Mouse (Mus musculus) liver, embryonic 13.5 days (tissue): ENCODE measurements around the gene C1ql3. TPM values are rescaled to one million over a fixed set of nuclear protein-coding genes. Genes with fewer than 3 reads are reported as not detected.

Experiments used
- ATAC-seq: fragments of 200-750 bp; cut with Nextera tagmentation; 2 replicates; pipeline ENCODE4 v1.8.0; 2017; ENCODE audit warnings: low read depth, mild to moderate bottlenecking, moderate number of reproducible peaks, moderate library complexity
- DNase-seq: peaks from one replicate; pipeline ENCODE4 v3.0.0; 2022
- H3K27ac ChIP-seq: fragments of 300-500 bp; sonication (generic); 2 replicates; pipeline ENCODE4 v1.5.1; 2015; ENCODE audit warnings: moderate library complexity, mild to moderate bottlenecking, inconsistent platforms
- H3K27me3 ChIP-seq: fragments of 300-500 bp; sonication (generic); 2 replicates; pipeline ENCODE4 v1.6.1; 2015; ENCODE audit warnings: mild to moderate bottlenecking, inconsistent platforms
- H3K36me3 ChIP-seq: fragments of 300-500 bp; sonication (generic); 2 replicates; pipeline ENCODE4 v1.6.1; 2015; ENCODE audit warnings: mild to moderate bottlenecking, inconsistent platforms
- H3K4me1 ChIP-seq: fragments of 300-500 bp; sonication (generic); replicated peaks from 2 replicates; pipeline ENCODE4 v1.6.1; 2015; ENCODE audit warnings: inconsistent platforms
- H3K4me2 ChIP-seq: fragments of 300-500 bp; sonication (generic); 2 replicates; pipeline ENCODE4 v1.6.1; 2015; ENCODE audit warnings: inconsistent platforms, mild to moderate bottlenecking, moderate library complexity
- H3K4me3 ChIP-seq: fragments of 300-500 bp; sonication (generic); replicated peaks from 2 replicates; pipeline ENCODE4 v1.5.1; 2015; ENCODE audit warnings: mild to moderate bottlenecking, inconsistent platforms
- H3K9ac ChIP-seq: fragments of 300-500 bp; sonication (generic); 2 replicates; pipeline ENCODE4 v1.6.1; 2015; ENCODE audit warnings: mild to moderate bottlenecking, inconsistent platforms
- H3K9me3 ChIP-seq: fragments of 300-500 bp; sonication (generic); replicated peaks from 2 replicates; pipeline ENCODE4 v1.6.1; 2016; ENCODE audit warnings: inconsistent platforms
- WGBS: fragments of 180-500 bp; shearing (Covaris S2); methylation state at CpG from one replicate; pipeline ENCODE4 v1.1.7; 2015; ENCODE audit not compliant: insufficient replicate concordance; 5-methylcytosine and 5-hydroxymethylcytosine counted together
- polyA plus RNA-seq: library from polyadenylated mRNA; unstranded; fragments of >200 nt; fragmentation: Nextera tagmentation; extraction: Ambion mirVana; gene quantifications from 2 replicates; pipeline ENCODE4 v1.2.1, GENCODE M21; 2015

Gene C1ql3
- polyA plus RNA-seq, result 0.12 TPM in 2 replicates

DNA sequence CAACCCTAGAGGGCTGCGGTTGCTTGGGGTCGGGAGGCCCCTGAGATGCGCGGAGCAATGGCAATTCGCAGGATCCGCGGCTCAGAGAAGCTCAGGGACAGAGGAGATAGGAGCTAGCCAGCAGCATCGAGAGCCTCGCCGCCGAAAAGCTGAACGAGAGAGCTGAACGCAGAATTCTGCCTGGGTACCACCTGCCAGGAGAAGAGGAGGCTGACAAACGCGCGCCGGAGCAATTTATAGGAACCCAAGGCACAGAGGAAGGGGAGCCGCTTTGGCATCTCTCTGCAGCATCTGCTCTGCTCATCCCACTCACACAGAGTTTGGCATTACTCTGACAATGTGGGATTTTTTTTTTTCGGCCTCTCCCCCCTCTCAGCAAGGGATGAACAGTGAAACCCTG, at the start of gene C1ql3:
Gene C1ql3 (minus strand): TSS at position 335 of the 400 bp plus-strand sequence.
- H3K4me1 ChIP-seq, result peaks cover 14% of the 10 kb centered on the region
- H3K4me2 ChIP-seq, result peak within 1 kb of the TSS; percentile 74
- WGBS, result 2% methylated on average over 19 of the region's 19 CpGs
- no peak within 1 kb of the TSS for H3K27ac ChIP-seq
- H3K36me3 ChIP-seq, result no peaks in the 10 kb centered on the region
- peak within 1 kb of the TSS; percentile 51 for H3K4me3 ChIP-seq
- H3K9me3 ChIP-seq, result no peaks in the 10 kb centered on the region
- no peak for DNase-seq
- no peak for ATAC-seq
- peaks cover 59% of the 10 kb centered on the region for H3K27me3 ChIP-seq
- H3K9ac ChIP-seq, result no peak within 1 kb of the TSS

- DNase-seq, result no peak
- Histone ChIP-seq H3K27me3 (no peaks in the 10 kb centered on the region), H3K4me2 (no peak overlapping the region), H3K4me3 (no peak overlapping the region), H3K36me3 (no peaks in the 10 kb centered on the region), H3K27ac (no peak overlapping the region), H3K4me1 (no peaks in the 10 kb centered on the region), H3K9ac (no peak overlapping the region), H3K9me3 (no peaks in the 10 kb centered on the region)
- ATAC-seq, result no peak
- 66% methylated on average over 5 of the region's 5 CpGs for WGBS
These were observed 49.0 kb upstream of the C1ql3 start for GRCm38 (mm10) chr2:13060426-13061170.

DNA sequence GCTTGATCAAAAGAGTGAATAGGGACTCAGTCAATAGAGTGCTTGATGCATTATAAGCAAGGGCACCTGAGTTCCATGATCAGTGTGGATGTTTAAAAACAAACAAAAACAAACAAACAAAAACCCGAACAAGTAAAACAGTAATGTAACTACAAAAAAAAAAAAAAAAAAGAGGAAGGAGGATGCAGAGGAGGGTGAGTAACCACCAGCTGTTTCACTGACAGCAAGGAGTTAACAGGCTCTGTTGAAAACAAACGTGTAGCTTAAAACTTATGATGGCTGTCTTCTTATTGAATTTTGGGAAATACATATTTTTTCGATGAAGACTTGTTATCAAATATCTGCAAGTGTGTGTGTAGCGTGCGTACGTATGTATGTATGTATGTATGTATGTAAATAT, 37.0 kb upstream of the C1ql3 start:
- no peaks in the 10 kb centered on the region for H3K9me3 ChIP-seq
- no peaks in the 10 kb centered on the region for H3K36me3 ChIP-seq
- no peak overlapping the region for H3K4me3 ChIP-seq
- H3K4me2 ChIP-seq, result no peak overlapping the region
- no peak overlapping the region for H3K27ac ChIP-seq
- DNase-seq, result no peak
- H3K27me3 ChIP-seq, result no peaks in the 10 kb centered on the region
- H3K9ac ChIP-seq, result no peak overlapping the region
- ATAC-seq, result no peak
- WGBS, result 66% methylated on average over 6 of the region's 6 CpGs
- peaks cover 29% of the 10 kb centered on the region for H3K4me1 ChIP-seq

GRCm38 (mm10) chr2:13044555-13044954, 32.9 kb upstream of the C1ql3 start:
- Histone ChIP-seq H3K4me2 (peak overlapping the region; percentile 51), H3K4me3 (no peak overlapping the region), H3K4me1 (peaks cover 41% of the 10 kb centered on the region), H3K27me3 (no peaks in the 10 kb centered on the region), H3K9me3 (no peaks in the 10 kb centered on the region), H3K27ac (peak overlapping the region; percentile 58), H3K36me3 (no peaks in the 10 kb centered on the region), H3K9ac (peak overlapping the region; percentile 41)
- peak; percentile 100 for ATAC-seq
- no peak for DNase-seq
- 43% methylated on average over 4 of the region's 4 CpGs for WGBS

DNA sequence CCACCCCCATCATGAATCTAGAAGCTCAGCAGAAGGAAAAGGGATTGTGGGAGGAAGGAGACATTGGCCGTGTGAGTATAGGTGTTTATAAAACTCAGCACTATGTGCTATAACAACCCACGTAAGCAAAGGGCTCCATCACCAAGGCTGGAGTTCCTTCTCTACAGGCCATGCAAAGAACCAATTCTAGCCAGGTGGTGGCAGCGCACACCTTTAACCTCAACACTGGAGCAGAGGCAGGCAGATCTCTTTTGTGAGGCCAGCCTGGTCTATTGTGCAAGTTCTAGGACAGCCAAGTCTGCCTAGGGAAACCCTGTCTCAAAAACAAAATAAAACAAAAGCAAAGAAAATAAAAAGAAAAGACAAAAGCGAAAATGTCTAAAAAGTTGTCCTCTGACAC, 28.2 kb upstream of the C1ql3 start:
- no peaks in the 10 kb centered on the region for H3K9me3 ChIP-seq
- H3K4me1 ChIP-seq, result peaks cover 27% of the 10 kb centered on the region
- H3K4me3 ChIP-seq, result no peak overlapping the region
- H3K27ac ChIP-seq, result no peak overlapping the region
- no peak overlapping the region for H3K4me2 ChIP-seq
- DNase-seq, result no peak
- 69% methylated on average over 4 of the region's 4 CpGs for WGBS
- no peak overlapping the region for H3K9ac ChIP-seq
- 0 out of 2 replicates have a peak, but pooled peaks cover 2% of the 10 kb centered on the region for H3K27me3 ChIP-seq
- no peak for ATAC-seq
- no peaks in the 10 kb centered on the region for H3K36me3 ChIP-seq

GRCm38 (mm10) chr2:13038772-13039171, 27.2 kb upstream of the C1ql3 start:
- Histone ChIP-seq H3K9ac (no peak overlapping the region), H3K27me3 (0 out of 2 replicates have a peak, but pooled peaks cover 2% of the 10 kb centered on the region), H3K27ac (no peak overlapping the region), H3K9me3 (no peaks in the 10 kb centered on the region), H3K36me3 (no peaks in the 10 kb centered on the region), H3K4me2 (no peak overlapping the region), H3K4me3 (no peak overlapping the region), H3K4me1 (peaks cover 17% of the 10 kb centered on the region)
- ATAC-seq (no peak), DNase-seq (no peak)
- WGBS, result 52% methylated on average over 3 of the region's 3 CpGs

GRCm38 (mm10) chr2:13018861-13019260, 7.3 kb upstream of the C1ql3 start:
- Histone ChIP-seq H3K9ac (no peak overlapping the region), H3K4me2 (no peak overlapping the region), H3K4me3 (no peak overlapping the region), H3K27me3 (peaks cover 1% of the 10 kb centered on the region), H3K36me3 (no peaks in the 10 kb centered on the region), H3K27ac (no peak overlapping the region), H3K4me1 (no peaks in the 10 kb centered on the region), H3K9me3 (no peaks in the 10 kb centered on the region)
- ATAC-seq (no peak), DNase-seq (no peak)
- WGBS, result 53% methylated on average over 1 of the region's 1 CpGs

GRCm38 (mm10) chr2:13018382-13018781, 6.8 kb upstream of the C1ql3 start:
- no peak for DNase-seq
- no peak overlapping the region for H3K27ac ChIP-seq
- H3K9ac ChIP-seq, result no peak overlapping the region
- ATAC-seq, result no peak
- H3K9me3 ChIP-seq, result no peaks in the 10 kb centered on the region
- whole genome bisulfite sequencing, result 39% methylated on average over 5 of the region's 5 CpGs
- no peaks in the 10 kb centered on the region for H3K4me1 ChIP-seq
- H3K4me2 ChIP-seq, result no peak overlapping the region
- H3K27me3 ChIP-seq, result peaks cover 6% of the 10 kb centered on the region
- no peaks in the 10 kb centered on the region for H3K36me3 ChIP-seq
- no peak overlapping the region for H3K4me3 ChIP-seq

DNA sequence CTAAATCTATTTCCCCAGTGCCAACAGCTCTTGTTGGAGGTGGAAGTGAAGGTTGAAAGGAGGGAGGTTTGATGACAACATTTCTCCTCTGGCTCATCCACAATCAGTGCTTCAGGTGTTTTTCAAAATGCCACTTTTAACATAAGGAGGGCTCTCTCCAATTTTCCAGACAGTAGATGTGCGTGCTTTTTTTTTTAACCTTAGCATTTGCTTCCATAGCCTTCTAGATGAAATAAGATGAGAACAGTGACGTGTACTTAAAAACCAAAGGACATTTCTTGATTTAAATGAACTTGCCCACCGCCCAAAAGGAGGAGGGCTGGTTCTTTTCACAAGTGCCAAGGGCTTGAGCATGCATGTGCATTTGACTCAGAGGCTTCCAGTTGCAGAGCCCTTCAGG, 367 bp upstream of the C1ql3 start:
- H3K27me3 ChIP-seq, result peaks cover 59% of the 10 kb centered on the region
- H3K4me3 ChIP-seq, result no peak overlapping the region
- no peaks in the 10 kb centered on the region for H3K9me3 ChIP-seq
- H3K27ac ChIP-seq, result no peak overlapping the region
- no peaks in the 10 kb centered on the region for H3K36me3 ChIP-seq
- peaks cover 14% of the 10 kb centered on the region for H3K4me1 ChIP-seq
- whole genome bisulfite sequencing, result 31% methylated on average over 3 of the region's 3 CpGs
- DNase-seq, result no peak
- H3K4me2 ChIP-seq, result no peak overlapping the region
- ATAC-seq, result no peak
- H3K9ac ChIP-seq, result no peak overlapping the region

DNA sequence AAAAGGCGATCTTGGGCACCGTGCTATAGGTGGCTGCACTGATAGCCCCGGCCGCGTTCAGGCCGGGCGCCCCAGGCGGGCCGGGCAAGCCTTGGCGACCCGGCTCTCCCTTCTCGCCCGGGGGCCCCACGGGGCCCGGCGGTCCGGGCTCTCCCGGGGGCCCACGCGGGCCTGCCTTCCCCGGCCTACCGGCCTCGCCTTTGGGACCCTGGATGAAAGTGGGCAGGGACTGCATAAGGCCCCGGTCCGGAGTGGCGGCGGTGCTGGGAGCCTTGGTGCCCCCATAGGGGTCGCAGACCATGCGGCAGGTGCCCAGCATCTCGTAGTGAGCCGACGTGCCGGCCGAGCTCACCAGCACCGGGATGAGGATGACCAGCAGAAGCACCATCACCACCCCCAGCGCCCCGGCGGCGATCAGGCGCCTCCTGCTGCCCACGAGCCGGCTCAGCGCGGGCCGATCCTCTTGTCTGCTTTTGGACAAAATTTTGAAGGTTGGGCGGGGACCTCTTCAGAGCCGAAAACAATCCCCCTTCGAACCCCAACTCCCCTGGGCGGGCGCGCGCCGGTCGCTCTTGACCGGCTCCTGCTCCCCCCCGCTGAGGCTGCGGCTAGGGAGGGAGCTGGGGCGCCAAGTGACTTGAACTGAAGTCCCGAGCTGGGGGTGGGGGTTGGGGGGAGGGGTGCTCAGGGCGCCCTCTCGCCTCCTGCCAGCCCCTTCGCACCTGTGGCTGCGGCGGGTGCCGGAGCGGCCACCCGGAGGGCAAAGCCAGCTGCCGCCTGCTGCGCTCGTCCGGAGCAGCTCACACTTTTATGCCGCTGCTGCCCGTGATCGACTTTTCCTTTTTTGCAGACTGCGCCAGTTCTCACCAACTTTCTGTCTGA, 905 bp downstream of the C1ql3 start:
- H3K9me3 ChIP-seq, result no peaks in the 10 kb centered on the region
- peak overlapping the region; percentile 51 for H3K4me3 ChIP-seq
- DNase-seq, result no peak
- ATAC-seq, result 0 out of 2 replicates have a peak, but pooled peaks have one; percentile 31
- H3K36me3 ChIP-seq, result no peaks in the 10 kb centered on the region
- peaks cover 14% of the 10 kb centered on the region for H3K4me1 ChIP-seq
- H3K27ac ChIP-seq, result no peak overlapping the region
- H3K9ac ChIP-seq, result no peak overlapping the region; the same call in 1 of the 2 replicates
- WGBS, result 2% methylated on average over 73 of the region's 75 CpGs
- peak overlapping the region; percentile 74 for H3K4me2 ChIP-seq
- H3K27me3 ChIP-seq, result peaks cover 59% of the 10 kb centered on the region

- Histone ChIP-seq H3K9me3 (no peaks in the 10 kb centered on the region), H3K4me2 (peak overlapping the region; percentile 74), H3K4me3 (peak overlapping the region; percentile 51), H3K9ac (no peak overlapping the region; the same call in 1 of the 2 replicates), H3K4me1 (peaks cover 14% of the 10 kb centered on the region), H3K27me3 (peaks cover 59% of the 10 kb centered on the region), H3K36me3 (no peaks in the 10 kb centered on the region), H3K27ac (no peak overlapping the region)
- no peak for ATAC-seq
- 4% methylated on average over 31 of the region's 31 CpGs for WGBS
- DNase-seq, result no peak
These were observed 1.6 kb downstream of the C1ql3 start for GRCm38 (mm10) chr2:13010030-13010459.
